Mouse (Mus musculus) CH12.LX (cell line): ENCODE results near the gene Dcaf11. TPM values are rescaled to one million over a fixed set of nuclear protein-coding genes. Genes with fewer than 3 reads are reported as not detected.

Experiments
- DNase-seq: peaks from one replicate; pipeline ENCODE4 v3.0.0-alpha.2; 2013; ENCODE audit errors: extremely low read depth
- H3K27ac ChIP-seq: 2 replicates; pipeline ENCODE4 v1.5.1; 2012; ENCODE audit warnings: low read depth, mild to moderate bottlenecking, control low read depth, moderate library complexity; ENCODE audit not compliant: insufficient read depth
- H3K27me3 ChIP-seq: replicated peaks from 2 replicates; pipeline ENCODE3; 2012; ENCODE audit warnings: inconsistent platforms
- H3K36me3 ChIP-seq, 2 experiments: replicated peaks in 1 of 2; 2 replicates each; pipeline versions ENCODE3 to v1.6.1; 2012; ENCODE audit warnings: inconsistent platforms in 1 of 2, low read length in 1 of 2, mild to moderate bottlenecking in 1 of 2, mixed read lengths in 1 of 2, moderate library complexity in 1 of 2; ENCODE audit not compliant: control insufficient read depth in 1 of 2, insufficient read depth in 1 of 2
- H3K4me1 ChIP-seq, 2 experiments: 2 replicates each; pipeline ENCODE4 v1.6.1; 2012; ENCODE audit warnings: inconsistent platforms in 1 of 2, moderate library complexity in 1 of 2; ENCODE audit not compliant: insufficient read depth in 2 of 2, control insufficient read depth in 1 of 2
- H3K4me2 ChIP-seq: 2 replicates; pipeline ENCODE4 v1.6.1; 2012; ENCODE audit warnings: low read depth, mild to moderate bottlenecking, control low read depth; ENCODE audit not compliant: poor library complexity, insufficient read depth, severe bottlenecking
- H3K4me3 ChIP-seq, 3 experiments: fragments of 150-350 bp in 1 of 3; sonication (generic) in 1 of 3; replicated peaks in 1 of 3; 2 replicates each; pipeline versions ENCODE3 to v1.5.1; 2011 to 2012; ENCODE audit warnings: low read depth in 2 of 3, low read length in 2 of 3, mild to moderate bottlenecking in 2 of 3, moderate library complexity in 2 of 3, control low read depth in 1 of 3, improper control_type of control experiment in 1 of 3, inconsistent platforms in 1 of 3, mixed read lengths in 1 of 3; ENCODE audit not compliant: poor library complexity in 1 of 3
- H3K79me2 ChIP-seq: replicated peaks from 2 replicates; pipeline ENCODE4 v1.6.1; 2012; ENCODE audit warnings: mild to moderate bottlenecking, moderate library complexity; ENCODE audit not compliant: control insufficient read depth, poor library complexity, insufficient read depth, severe bottlenecking; ENCODE audit errors: extremely low read depth
- H3K9ac ChIP-seq: 2 replicates; pipeline ENCODE4 v1.6.1; 2012; ENCODE audit warnings: low read depth, mild to moderate bottlenecking, control low read depth, moderate library complexity; ENCODE audit not compliant: insufficient read depth
- H3K9me3 ChIP-seq: replicated peaks from 2 replicates; pipeline ENCODE3; 2012; ENCODE audit warnings: low read length, inconsistent platforms, mixed read lengths
- CHD1 ChIP-seq: IDR thresholded peaks from 2 replicates; pipeline ENCODE4 v1.6.1; 2012; ENCODE audit warnings: low read depth, low read length, improper control_type of control experiment, inconsistent platforms
- ELF1 ChIP-seq: IDR thresholded peaks from 2 replicates; pipeline ENCODE4 v1.6.1; 2014; ENCODE audit warnings: low read depth, mild to moderate bottlenecking, inconsistent platforms, low read length, improper control_type of control experiment
- EP300 ChIP-seq: IDR thresholded peaks from 2 replicates; pipeline ENCODE4 v1.6.1; 2011; ENCODE audit warnings: low read length, improper control_type of control experiment
- ETS1 ChIP-seq: conservative IDR thresholded peaks from 2 replicates; pipeline ENCODE4 v1.6.1; 2012; ENCODE audit warnings: low read depth, mild to moderate bottlenecking, inconsistent platforms, low read length, improper control_type of control experiment, moderate library complexity
- HCFC1 ChIP-seq: IDR thresholded peaks from 2 replicates; pipeline ENCODE4 v1.6.1; 2012; ENCODE audit warnings: low read depth, mild to moderate bottlenecking, inconsistent platforms, low read length, improper control_type of control experiment
- IRF4 ChIP-seq: IDR thresholded peaks from 2 replicates; pipeline ENCODE4 v1.6.1; 2014; ENCODE audit warnings: low read depth, mild to moderate bottlenecking, inconsistent platforms, low read length, improper control_type of control experiment
- JUND ChIP-seq: conservative IDR thresholded peaks from 2 replicates; pipeline ENCODE4 v1.6.1; 2011; ENCODE audit warnings: low read depth, low read length, improper control_type of control experiment
- MAFK ChIP-seq: IDR thresholded peaks from 2 replicates; pipeline ENCODE4 v1.6.1; 2011; ENCODE audit warnings: low read length, improper control_type of control experiment; ENCODE audit not compliant: insufficient replicate concordance
- MAX ChIP-seq: IDR thresholded peaks from 2 replicates; pipeline ENCODE4 v1.6.1; 2011; ENCODE audit warnings: low read length, improper control_type of control experiment
- MYC ChIP-seq: IDR thresholded peaks from 2 replicates; pipeline ENCODE4 v1.6.1; 2011; ENCODE audit warnings: low read depth, mild to moderate bottlenecking, improper control_type of control experiment, low read length
- NRF1 ChIP-seq: IDR thresholded peaks from 2 replicates; pipeline ENCODE4 v1.6.1; 2014; ENCODE audit warnings: low read depth, mild to moderate bottlenecking, inconsistent platforms, low read length, improper control_type of control experiment, moderate library complexity
- RAD21 ChIP-seq: IDR thresholded peaks from 2 replicates; pipeline ENCODE4 v1.6.1; 2011; ENCODE audit warnings: low read depth, mild to moderate bottlenecking, low read length, improper control_type of control experiment, moderate library complexity
- RCOR1 ChIP-seq: conservative IDR thresholded peaks from 2 replicates; pipeline ENCODE4 v1.6.1; 2012; ENCODE audit warnings: low read depth, mild to moderate bottlenecking, inconsistent platforms, low read length, improper control_type of control experiment
- SIN3A ChIP-seq: IDR thresholded peaks from 2 replicates; pipeline ENCODE4 v1.6.1; 2012; ENCODE audit warnings: low read length, improper control_type of control experiment, inconsistent platforms
- TCF12 ChIP-seq: IDR thresholded peaks from 2 replicates; pipeline ENCODE4 v1.6.1; 2014; ENCODE audit warnings: low read depth, mild to moderate bottlenecking, inconsistent platforms, low read length, improper control_type of control experiment
- ZMIZ1 ChIP-seq: IDR thresholded peaks from 2 replicates; pipeline ENCODE4 v1.6.1; 2012; ENCODE audit warnings: low read depth, mild to moderate bottlenecking, inconsistent platforms, low read length, improper control_type of control experiment
- dilution Hi-C: fragments of 300-500 bp; cut with MboI; formaldehyde crosslinking; loops from 2 replicates; pipeline ENCODE4 v1.14.3; 2020; ENCODE audit warnings: low sequenced_read_pairs; ENCODE audit not compliant: extremely low pct_unique_long_range_greater_than_20kb, extremely low pct_ligation_motif_present
- in situ Hi-C: fragments of 300-500 bp; cut with MboI; formaldehyde crosslinking; loops from 3 replicates; pipeline ENCODE4 v1.14.3; 2019; ENCODE audit warnings: low sequenced_read_pairs, low pct_ligation_motif_present, low pct_unique_long_range_greater_than_20kb, mixed read lengths
- polyA plus RNA-seq: library from polyadenylated mRNA; unstranded; fragments of >175 nt; gene quantifications from 2 replicates; pipeline ENCODE4 v1.2.1, GENCODE M21; 2012; ENCODE audit warnings: low read depth; ENCODE audit not compliant: insufficient read length
- total RNA-seq, 2 experiments: library from RNA; depleted of rRNA; stranded (reverse); fragments of 300-350 nt in 1 of 2; fragments of >200 nt in 1 of 2; gene quantifications; 2 replicates each; pipeline ENCODE4 v1.2.3; 2012 to 2014

Dcaf11 gene
- total and polyA plus RNA-seq, 3 experiments, result 29.3 to 39.1 (median 32.6) TPM

- in situ Hi-C loops, result no loop called here
- no peak overlapping the region for H3K4me2 ChIP-seq
- H3K79me2 ChIP-seq, result peaks cover 22% of the 10 kb centered on the region
- no peaks in the 10 kb centered on the region for H3K9me3 ChIP-seq
- dilution Hi-C loops, result no loop called here
- H3K9ac ChIP-seq, result no peak overlapping the region
- TF ChIP-seq NRF1 (no peak), MAX (no peak), ZMIZ1 (no peak), ELF1 (no peak), RCOR1 (no peak), TCF12 (no peak), HCFC1 (no peak), MAFK (no peak), JUND (no peak)
- H3K36me3 ChIP-seq, result peaks cover 72 to 80% of the 10 kb centered on the region in 2 experiments
- no peak for DNase-seq
- H3K27ac ChIP-seq, result no peak overlapping the region
- no peak overlapping the region for H3K4me3 ChIP-seq
- no peaks in the 10 kb centered on the region for H3K27me3 ChIP-seq
- H3K4me1 ChIP-seq, result peaks cover 11 to 49% of the 10 kb centered on the region in 2 experiments
Observed at GRCm38 (mm10) chr14:55544334-55544733, 15.5 kb upstream of the Dcaf11 start.

GRCm38 (mm10) chr14:55550191-55550590 is 9.6 kb upstream of the Dcaf11 start:
- dilution Hi-C loops, result no loop called here
- peaks cover 0 to 17% of the 10 kb centered on the region in 2 experiments; a peak in 2 of 4 replicates for H3K4me1 ChIP-seq
- no peak overlapping the region for H3K27ac ChIP-seq
- no peak overlapping the region for H3K9ac ChIP-seq
- no peak overlapping the region for H3K4me2 ChIP-seq
- H3K4me3 ChIP-seq, result no peak overlapping the region
- H3K36me3 ChIP-seq, result peaks cover 43 to 62% of the 10 kb centered on the region in 2 experiments
- DNase-seq, result no peak
- H3K27me3 ChIP-seq, result no peaks in the 10 kb centered on the region
- in situ Hi-C loops, result no loop called here
- H3K79me2 ChIP-seq, result no peaks in the 10 kb centered on the region
- TF ChIP-seq SIN3A, result no peak
- no peak for TF ChIP-seq RAD21
- TF ChIP-seq ETS1, result no peak
- no peak for TF ChIP-seq ELF1
- no peak for TF ChIP-seq ZMIZ1
- TF ChIP-seq IRF4, result no peak
- H3K9me3 ChIP-seq, result no peaks in the 10 kb centered on the region

GRCm38 (mm10) chr14:55551347-55551746 is 8.5 kb upstream of the Dcaf11 start:
- H3K36me3 ChIP-seq, result peaks cover 32 to 50% of the 10 kb centered on the region in 2 experiments

More at GRCm38 (mm10) chr14:55551347-55551746, 8.5 kb upstream of the Dcaf11 start:
- H3K9me3 ChIP-seq, result no peaks in the 10 kb centered on the region
- no peak overlapping the region for H3K4me3 ChIP-seq
- peaks cover 0 to 7% of the 10 kb centered on the region in 2 experiments; a peak in 2 of 4 replicates for H3K4me1 ChIP-seq
- no peaks in the 10 kb centered on the region for H3K79me2 ChIP-seq
- no peak overlapping the region for H3K27ac ChIP-seq
- H3K27me3 ChIP-seq, result no peaks in the 10 kb centered on the region
- in situ Hi-C loops (no loop called here), dilution Hi-C loops (no loop called here)
- TF ChIP-seq RCOR1, result no peak
- TF ChIP-seq MYC, result no peak
- TF ChIP-seq SIN3A, result no peak
- no peak for TF ChIP-seq JUND
- TF ChIP-seq CHD1, result no peak
- no peak for TF ChIP-seq EP300
- no peak for TF ChIP-seq IRF4
- no peak for TF ChIP-seq RAD21
- DNase-seq, result no peak
- no peak overlapping the region for H3K9ac ChIP-seq
- no peak overlapping the region for H3K4me2 ChIP-seq
